Mouse (Mus musculus): ENCODE data around the gene Aftph.
A peak's percentile ranks its signal among the peaks of the same experiment; 100 is the strongest.

The Aftph gene

GRCm38 (mm10) chr11:20647902-20648625, 93.3 kb downstream of the Aftph start:
- no peak for DNase-seq (ENCODE audit: low read depth, low spot score)

GRCm38 (mm10) chr11:20646986-20647726, 94.2 kb downstream of the Aftph start:
- no peak for DNase-seq (ENCODE audit: low read depth, low spot score)

- no peak for DNase-seq (ENCODE audit: low read depth, low spot score)
Observed at GRCm38 (mm10) chr11:20646142-20646541, 95.2 kb downstream of the Aftph start.

- no peak for DNase-seq (ENCODE audit: low read depth, low spot score)
Observed at GRCm38 (mm10) chr11:20645521-20645920, 95.9 kb downstream of the Aftph start.

GRCm38 (mm10) chr11:20644872-20645271, 96.5 kb downstream of the Aftph start:
- no peak for DNase-seq (ENCODE audit: low read depth, low spot score)

- DNase-seq (ENCODE audit: low read depth, low spot score): no peak
Observed at GRCm38 (mm10) chr11:20644166-20644565, 97.2 kb downstream of the Aftph start.

- no peak for DNase-seq (ENCODE audit: low read depth, low spot score)
Observed at GRCm38 (mm10) chr11:20643161-20643560, 98.2 kb downstream of the Aftph start.

GRCm38 (mm10) chr11:20642321-20642720, 99.1 kb downstream of the Aftph start:
- DNase-seq (ENCODE audit: low read depth, low spot score): no peak

- DNase-seq (ENCODE audit: low read depth, low spot score): no peak
Observed at GRCm38 (mm10) chr11:20639918-20640447, 101.4 kb downstream of the Aftph start.

- DNase-seq (ENCODE audit: low read depth, low spot score): peak; percentile 77
Observed at GRCm38 (mm10) chr11:20638841-20639240, 102.5 kb downstream of the Aftph start.

- no peak for DNase-seq (ENCODE audit: low read depth, low spot score)
Observed at GRCm38 (mm10) chr11:20637060-20637459, 104.3 kb downstream of the Aftph start.

- no peak for DNase-seq (ENCODE audit: low read depth, low spot score)
Observed at GRCm38 (mm10) chr11:20636114-20636513, 105.3 kb downstream of the Aftph start.

- DNase-seq (ENCODE audit: low read depth, low spot score): peak; percentile 24
Observed at GRCm38 (mm10) chr11:20635646-20636045, 105.7 kb downstream of the Aftph start.
